Mouse (Mus musculus): ENCODE results near the gene Hist1h3a.

DNA sequence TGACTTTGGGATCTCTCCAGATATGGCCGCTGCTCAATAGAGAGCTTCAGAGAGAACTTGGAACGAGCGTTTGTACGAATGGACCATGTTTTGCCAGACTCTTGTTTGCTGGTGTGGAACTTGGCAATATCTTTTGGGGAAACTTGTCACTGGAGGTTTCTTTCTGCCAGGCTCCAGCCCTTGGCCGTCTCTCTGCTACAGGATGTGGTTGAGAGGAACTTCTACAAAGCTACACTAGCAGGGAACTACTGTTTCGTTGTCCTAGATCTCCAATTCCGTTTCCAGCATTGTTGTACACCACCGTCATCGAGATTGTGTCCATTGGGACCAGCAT lies 33.0 kb downstream of the Hist1h3a start:
- no peak for TF ChIP-seq CTCF (IDR thresholded peaks at IDR 0.05; ENCODE audit: control insufficient read depth, insufficient read depth, insufficient replicate concordance, low read depth, low read length)
- TF ChIP-seq POLR2A (IDR thresholded peaks at IDR 0.05; ENCODE audit: control insufficient read depth, low read depth, low read length), result no peak
